Mouse (Mus musculus) erythroblast, embryonic 14.5 days (primary cell): ENCODE data around the gene Stard5. TPM values are rescaled to one million over a fixed set of nuclear protein-coding genes. Genes with fewer than 3 reads are reported as not detected.

Experiments
- H3K27me3 ChIP-seq: 2 replicates; pipeline ENCODE4 v1.6.1; 2012; ENCODE audit warnings: inconsistent platforms; ENCODE audit not compliant: control insufficient read depth
- H3K36me3 ChIP-seq: 2 replicates; pipeline ENCODE4 v1.6.1; 2012; ENCODE audit warnings: mild to moderate bottlenecking, inconsistent platforms; ENCODE audit not compliant: control insufficient read depth
- H3K4me1 ChIP-seq: 2 replicates; pipeline ENCODE4 v1.6.1; 2012; ENCODE audit warnings: inconsistent platforms; ENCODE audit not compliant: control insufficient read depth
- H3K4me3 ChIP-seq: replicated peaks from 2 replicates; pipeline ENCODE3; 2012; ENCODE audit warnings: moderate library complexity, mild to moderate bottlenecking, inconsistent platforms
- H3K9me3 ChIP-seq: 2 replicates; pipeline ENCODE4 v1.6.1; 2012; ENCODE audit warnings: low read length, inconsistent platforms, mixed read lengths; ENCODE audit not compliant: control insufficient read depth
- GATA1 ChIP-seq: IDR thresholded peaks from 2 replicates; pipeline ENCODE4 v1.6.1; 2012; ENCODE audit warnings: low read length, inconsistent platforms, mixed read lengths
- TAL1 ChIP-seq: IDR thresholded peaks from 3 replicates; pipeline ENCODE4 v1.6.1; 2012; ENCODE audit warnings: low read length, inconsistent platforms, mixed read lengths
- polyA plus RNA-seq: library from polyadenylated mRNA; stranded (reverse); fragments of >175 nt; gene quantifications from 2 replicates; pipeline ENCODE4 v1.2.3, GENCODE M21; 2012

Stard5 gene
- polyA plus RNA-seq, 1 experiment: 0.05 TPM

DNA sequence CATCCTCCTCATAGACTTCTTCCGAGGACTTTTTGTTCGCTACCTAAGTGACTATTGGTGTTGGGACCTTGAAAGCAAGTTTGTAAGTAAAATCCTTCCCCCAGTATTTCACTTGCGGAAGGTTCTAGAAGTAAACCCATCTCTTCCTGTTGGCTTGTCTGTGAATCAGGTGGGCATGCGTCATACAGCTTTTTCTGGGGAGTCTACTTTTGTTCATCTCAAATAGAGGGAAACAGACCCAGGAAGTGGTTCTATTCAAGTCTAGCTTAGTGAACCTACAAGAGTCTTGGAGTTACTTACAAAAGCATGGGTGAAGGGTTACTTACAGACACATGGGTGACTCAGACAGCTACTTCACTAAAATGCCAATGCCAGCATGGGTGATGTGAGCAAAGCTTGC is 21.9 kb upstream of the Stard5 start:
- Histone ChIP-seq H3K4me1 (no peaks in the 10 kb centered on the region), H3K36me3 (no peaks in the 10 kb centered on the region), H3K9me3 (no peaks in the 10 kb centered on the region), H3K27me3 (no peaks in the 10 kb centered on the region), H3K4me3 (no peak overlapping the region)
- no peak for TF ChIP-seq TAL1

DNA sequence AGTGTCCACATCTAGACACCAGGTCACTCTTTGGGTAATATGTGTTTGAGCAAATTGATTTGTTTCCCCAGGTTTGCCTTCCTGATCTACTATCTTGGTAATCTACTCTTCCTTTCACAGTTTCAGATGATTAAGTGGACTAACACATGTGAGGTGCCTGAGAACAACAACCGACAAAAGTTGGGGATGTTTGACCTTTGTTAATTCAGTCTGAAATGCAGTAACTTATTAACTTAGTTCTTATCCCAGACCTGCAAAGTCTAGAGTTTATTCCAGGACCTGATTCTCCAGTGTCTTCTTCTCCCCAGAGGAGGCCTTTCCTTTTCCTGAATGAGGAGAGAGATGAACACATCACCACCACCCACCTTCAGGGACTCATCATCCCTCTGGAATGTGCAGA is 19.9 kb upstream of the Stard5 start:
- no peak overlapping the region for H3K4me3 ChIP-seq
- H3K4me1 ChIP-seq: no peaks in the 10 kb centered on the region
- H3K9me3 ChIP-seq: no peaks in the 10 kb centered on the region
- H3K27me3 ChIP-seq: no peaks in the 10 kb centered on the region
- TF ChIP-seq GATA1 (no peak), TAL1 (no peak)
- H3K36me3 ChIP-seq: no peaks in the 10 kb centered on the region

DNA sequence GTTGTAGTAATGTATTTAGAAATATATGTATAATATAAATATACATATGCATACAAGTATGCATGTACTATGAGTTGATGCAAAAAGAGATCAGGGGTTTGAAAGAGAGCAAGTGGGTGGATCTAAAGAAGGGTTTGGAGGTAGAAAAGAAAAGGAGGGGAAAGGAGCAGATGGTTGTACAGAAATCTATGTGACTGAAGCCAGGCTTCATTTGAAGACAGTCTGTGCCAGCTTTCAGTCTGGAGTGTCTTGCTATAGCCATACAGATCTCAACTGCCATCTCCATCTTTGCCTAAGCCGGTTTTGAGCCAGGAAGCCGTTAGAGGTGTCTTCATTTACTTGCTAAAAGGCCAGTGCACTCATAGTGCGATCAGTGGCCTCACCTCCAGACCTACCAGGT is 16.5 kb upstream of the Stard5 start:
- no peak for TF ChIP-seq TAL1
- no peak for TF ChIP-seq GATA1
- H3K27me3 ChIP-seq: no peaks in the 10 kb centered on the region
- no peaks in the 10 kb centered on the region for H3K4me1 ChIP-seq
- no peak overlapping the region for H3K4me3 ChIP-seq
- no peaks in the 10 kb centered on the region for H3K36me3 ChIP-seq
- H3K9me3 ChIP-seq: no peaks in the 10 kb centered on the region

- Histone ChIP-seq H3K4me3 (no peak overlapping the region), H3K27me3 (no peaks in the 10 kb centered on the region), H3K9me3 (no peaks in the 10 kb centered on the region), H3K4me1 (no peaks in the 10 kb centered on the region), H3K36me3 (no peaks in the 10 kb centered on the region)
- TF ChIP-seq TAL1 (no peak), GATA1 (no peak)
These were observed 15.9 kb upstream of the Stard5 start for GRCm38 (mm10) chr7:83615815-83616214.

DNA sequence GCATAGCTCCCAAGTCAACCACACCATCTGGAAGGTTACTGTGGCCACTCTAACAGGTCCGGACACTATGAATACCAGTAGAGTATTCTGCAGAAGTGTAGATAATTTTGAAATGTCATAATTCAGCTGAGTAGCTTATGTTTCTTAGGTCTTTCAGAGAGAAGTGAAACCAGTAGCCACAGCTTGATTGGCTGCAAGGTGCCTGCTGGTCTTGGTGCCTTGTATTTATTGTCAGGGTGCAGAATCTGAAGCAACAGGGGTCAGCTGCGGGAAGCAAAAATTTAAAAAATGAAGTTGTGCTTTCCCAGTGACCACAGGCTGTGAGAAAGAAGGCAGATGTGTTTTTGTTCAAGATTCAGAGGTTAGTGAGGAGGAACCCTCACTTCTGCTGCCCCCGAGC is 15.5 kb upstream of the Stard5 start:
- Histone ChIP-seq H3K4me3 (no peak overlapping the region), H3K9me3 (no peaks in the 10 kb centered on the region), H3K4me1 (no peaks in the 10 kb centered on the region), H3K27me3 (no peaks in the 10 kb centered on the region), H3K36me3 (no peaks in the 10 kb centered on the region)
- no peak for TF ChIP-seq TAL1
- no peak for TF ChIP-seq GATA1

DNA sequence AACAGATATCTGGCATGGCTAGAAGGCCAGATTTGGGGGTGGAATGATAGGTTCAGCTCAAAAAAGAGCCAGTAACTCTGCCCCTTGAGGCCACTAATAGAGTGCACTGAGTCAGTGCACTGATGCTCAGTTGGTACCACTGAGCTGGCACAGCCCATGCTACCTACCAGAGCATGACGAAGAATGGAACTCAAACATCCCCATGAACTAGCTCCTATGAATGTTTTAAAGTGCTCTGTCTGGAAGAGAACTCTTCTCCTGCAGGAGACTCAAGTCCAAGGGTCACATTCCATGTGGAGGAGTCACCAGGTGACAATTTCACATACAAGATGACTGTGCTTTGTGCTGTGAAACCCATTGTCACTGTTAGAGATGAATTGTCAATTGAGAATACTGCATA is 13.1 kb upstream of the Stard5 start:
- H3K9me3 ChIP-seq: no peaks in the 10 kb centered on the region
- H3K4me1 ChIP-seq: no peaks in the 10 kb centered on the region
- H3K36me3 ChIP-seq: no peaks in the 10 kb centered on the region
- H3K27me3 ChIP-seq: no peaks in the 10 kb centered on the region
- no peak for TF ChIP-seq TAL1
- no peak for TF ChIP-seq GATA1
- H3K4me3 ChIP-seq: no peak overlapping the region

DNA sequence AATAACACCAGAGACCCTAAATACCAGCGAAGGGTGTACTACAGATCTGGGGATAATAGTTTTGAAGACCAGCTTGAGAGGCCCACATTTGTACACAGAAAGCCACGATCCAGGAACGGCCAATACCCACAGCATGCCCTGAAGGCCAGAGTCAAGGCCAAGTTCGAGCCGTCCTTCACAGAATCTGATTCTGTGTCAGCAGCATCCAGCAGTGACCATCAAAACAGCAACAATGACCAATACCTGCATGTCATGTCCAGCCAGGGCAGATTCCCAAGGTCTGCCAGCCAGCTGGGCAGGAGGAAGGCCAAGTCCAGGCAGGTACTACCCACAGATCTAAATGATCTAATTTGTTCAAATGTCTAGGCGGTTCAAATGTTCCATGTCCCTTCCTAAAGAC is 9.2 kb upstream of the Stard5 start:
- TF ChIP-seq TAL1 (no peak), GATA1 (no peak)
- Histone ChIP-seq H3K4me1 (no peaks in the 10 kb centered on the region), H3K27me3 (no peaks in the 10 kb centered on the region), H3K4me3 (no peak overlapping the region), H3K36me3 (no peaks in the 10 kb centered on the region), H3K9me3 (no peaks in the 10 kb centered on the region)

DNA sequence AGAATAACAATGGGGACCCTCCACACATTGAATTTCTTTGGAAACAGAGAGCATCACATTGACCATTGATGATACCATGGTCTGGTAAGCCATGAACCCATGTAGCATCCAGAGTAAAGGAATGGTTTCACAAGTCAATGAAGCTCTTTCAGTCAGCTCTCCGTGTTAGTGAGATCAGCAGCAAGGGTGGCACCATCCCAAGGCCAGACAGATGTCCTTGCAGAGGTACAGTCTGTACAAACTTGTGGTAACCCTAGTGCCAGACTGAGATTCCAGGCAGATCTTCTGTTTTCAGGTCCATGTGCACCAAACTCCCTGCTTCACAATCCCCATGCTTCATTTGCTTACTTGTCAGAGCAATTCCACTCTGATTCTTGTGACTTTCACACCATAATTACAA is 7.7 kb upstream of the Stard5 start:
- no peak for TF ChIP-seq TAL1
- TF ChIP-seq GATA1: no peak
- Histone ChIP-seq H3K36me3 (no peaks in the 10 kb centered on the region), H3K4me1 (no peaks in the 10 kb centered on the region)

GRCm38 (mm10) chr7:83626557-83627257 is 5.1 kb upstream of the Stard5 start:
- Histone ChIP-seq H3K27me3 (no peaks in the 10 kb centered on the region), H3K36me3 (no peaks in the 10 kb centered on the region), H3K9me3 (no peaks in the 10 kb centered on the region), H3K4me1 (peaks cover 10% of the 10 kb centered on the region), H3K4me3 (no peak overlapping the region)
- TF ChIP-seq GATA1 (no peak), TAL1 (no peak)

More for the DNA sequence above, 7.7 kb upstream of the Stard5 start:
- H3K9me3 ChIP-seq: no peaks in the 10 kb centered on the region
- no peaks in the 10 kb centered on the region for H3K27me3 ChIP-seq
- no peak overlapping the region for H3K4me3 ChIP-seq

DNA sequence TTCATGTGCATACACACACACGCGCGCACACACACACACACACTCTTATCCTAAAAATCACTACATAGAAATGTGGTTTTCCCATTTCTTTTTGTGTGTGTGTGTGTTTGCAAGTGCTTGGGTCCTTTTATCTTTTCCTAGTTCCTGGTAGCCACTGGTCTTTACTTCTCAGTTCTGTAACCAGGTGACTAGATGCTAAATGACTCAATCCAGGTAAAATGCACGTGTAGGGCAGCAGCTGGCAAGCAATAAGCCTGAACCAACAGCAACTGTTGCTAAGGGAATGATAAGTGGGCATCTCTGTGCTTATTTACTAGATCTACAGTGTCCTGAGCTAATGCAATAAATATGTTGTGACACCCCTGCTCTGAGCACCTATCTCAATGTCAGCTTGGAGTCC is 4.4 kb upstream of the Stard5 start:
- no peaks in the 10 kb centered on the region for H3K9me3 ChIP-seq
- no peak overlapping the region for H3K4me3 ChIP-seq
- H3K36me3 ChIP-seq: no peaks in the 10 kb centered on the region
- H3K27me3 ChIP-seq: no peaks in the 10 kb centered on the region
- H3K4me1 ChIP-seq: peaks cover 16% of the 10 kb centered on the region
- TF ChIP-seq TAL1 (no peak), GATA1 (no peak)
